Mouse (Mus musculus) heart, postnatal 4 days (tissue): ENCODE measurements around the gene Zfp28. TPM values are rescaled to one million over a fixed set of nuclear protein-coding genes. Genes with fewer than 3 reads are reported as not detected.
"Not testable (repeated sequence)": the region's sequence is repeated elsewhere in the genome, so short reads cannot be mapped to it uniquely, and the experiment has no call there.

Experiments
- DNase-seq: peaks from one replicate; pipeline ENCODE4 v3.0.0; 2021
- total RNA-seq, 2 experiments: library from RNA; stranded (reverse); gene quantifications; 2 replicates each; pipeline ENCODE4 v1.2.3; 2021

Gene Zfp28
- 1 to 10 TPM; 6.3 to 8.3 TPM for total RNA-seq

GRCm38 (mm10) chr7:6383044-6383455, at the start of gene Zfp28:
Gene Zfp28 (plus strand): TSS chr7:6383295.
- peak; percentile 97 for DNase-seq

- DNase-seq: no peak
Measured at GRCm38 (mm10) chr7:6339865-6340264, 43.2 kb upstream of the Zfp28 start.

GRCm38 (mm10) chr7:6343501-6344071, 39.5 kb upstream of the Zfp28 start, which contains the start of gene Gm3854:
Gene Gm3854 (plus strand): TSS chr7:6343759.
- peak; percentile 49 for DNase-seq

- DNase-seq: no peak
Measured at GRCm38 (mm10) chr7:6344124-6344523, 39.0 kb upstream of the Zfp28 start.

- DNase-seq: peak; percentile 49
Measured at GRCm38 (mm10) chr7:6358121-6358520, 25.0 kb upstream of the Zfp28 start.

- peak; percentile 37 for DNase-seq
Measured at GRCm38 (mm10) chr7:6358937-6359590, 24.0 kb upstream of the Zfp28 start.

- DNase-seq: no peak
Measured at GRCm38 (mm10) chr7:6360477-6361060, 22.5 kb upstream of the Zfp28 start.

- no peak for DNase-seq
Measured at GRCm38 (mm10) chr7:6361756-6362155, 21.3 kb upstream of the Zfp28 start.

- peak; percentile 98 for DNase-seq
Measured at GRCm38 (mm10) chr7:6362268-6363046, 20.6 kb upstream of the Zfp28 start.

- no peak for DNase-seq
Measured at GRCm38 (mm10) chr7:6363047-6363488, 20.0 kb upstream of the Zfp28 start, which contains the start of gene Zfp78. Gene Zfp78 (plus strand): TSS chr7:6363280.

- DNase-seq: no peak
Measured at GRCm38 (mm10) chr7:6364761-6365160, 18.3 kb upstream of the Zfp28 start.

GRCm38 (mm10) chr7:6367185-6367584, 15.9 kb upstream of the Zfp28 start:
- no peak for DNase-seq

GRCm38 (mm10) chr7:6368146-6368545, 14.9 kb upstream of the Zfp28 start:
- DNase-seq: not testable (repeated sequence)

GRCm38 (mm10) chr7:6369460-6369859, 13.6 kb upstream of the Zfp28 start:
- DNase-seq: no peak

- no peak for DNase-seq
Measured at GRCm38 (mm10) chr7:6372993-6373392, 10.1 kb upstream of the Zfp28 start.

GRCm38 (mm10) chr7:6378441-6378840, 4.7 kb upstream of the Zfp28 start:
- DNase-seq: no peak

- DNase-seq: no peak
Measured at GRCm38 (mm10) chr7:6381431-6381830, 1.7 kb upstream of the Zfp28 start.

GRCm38 (mm10) chr7:6384011-6384410, 916 bp downstream of the Zfp28 start:
- DNase-seq: no peak

- DNase-seq: peak; percentile 30
Measured at GRCm38 (mm10) chr7:6386995-6387394, 3.9 kb downstream of the Zfp28 start.

GRCm38 (mm10) chr7:6388971-6389370, 5.9 kb downstream of the Zfp28 start:
- no peak for DNase-seq

- no peak for DNase-seq
Measured at GRCm38 (mm10) chr7:6389449-6389848, 6.4 kb downstream of the Zfp28 start.

- DNase-seq: peak; percentile 34
Measured at GRCm38 (mm10) chr7:6397996-6398975, 15.2 kb downstream of the Zfp28 start, which contains the start of gene Smim17. Gene Smim17 (plus strand): TSS chr7:6398715.
